Mouse (Mus musculus) mouse trophoblast stem cell (cell line): ENCODE data around the gene Zmiz1.

Experiments used
- in situ Hi-C, 2 experiments: fragments of 300-500 bp; cut with MseI, MboI; formaldehyde crosslinking; loops; 2 replicates in 1 of 2; 3 replicates in 1 of 2; pipeline ENCODE4 v1.15.1; 2025

Zmiz1 gene

GRCm38 (mm10) chr14:25636297-25636696 is 177.3 kb downstream of the Zmiz1 start:
- in situ Hi-C loops: no loop called here

- in situ Hi-C loops: no loop called here
These were observed 180.3 kb downstream of the Zmiz1 start for GRCm38 (mm10) chr14:25639120-25639758.

GRCm38 (mm10) chr14:25639979-25640378 is 181.0 kb downstream of the Zmiz1 start:
- in situ Hi-C loops: no loop called here

GRCm38 (mm10) chr14:25640421-25641056 is 181.6 kb downstream of the Zmiz1 start:
- in situ Hi-C loops: no loop called here

- in situ Hi-C loops: no loop called here
These were observed 182.1 kb downstream of the Zmiz1 start for GRCm38 (mm10) chr14:25641067-25641466.

- in situ Hi-C loops: no loop called here
These were observed 186.7 kb downstream of the Zmiz1 start for GRCm38 (mm10) chr14:25645717-25646116.

GRCm38 (mm10) chr14:25646161-25646621 is 187.2 kb downstream of the Zmiz1 start:
- in situ Hi-C loops: no loop called here

- in situ Hi-C loops: no loop called here
These were observed 192.1 kb downstream of the Zmiz1 start for GRCm38 (mm10) chr14:25651131-25651530.

GRCm38 (mm10) chr14:25651905-25652304 is 192.9 kb downstream of the Zmiz1 start:
- in situ Hi-C loops: no loop called here

GRCm38 (mm10) chr14:25654401-25655197 is 195.6 kb downstream of the Zmiz1 start:
- in situ Hi-C loops: no loop called here

GRCm38 (mm10) chr14:25660661-25661060 is 201.7 kb downstream of the Zmiz1 start:
- in situ Hi-C loops: no loop called here

GRCm38 (mm10) chr14:25661185-25661920 is 202.4 kb downstream of the Zmiz1 start:
- in situ Hi-C loops: no loop called here

- in situ Hi-C loops: no loop called here
These were observed 204.8 kb downstream of the Zmiz1 start for GRCm38 (mm10) chr14:25663649-25664309.

GRCm38 (mm10) chr14:25664310-25664695 is 205.3 kb downstream of the Zmiz1 start:
- in situ Hi-C loops: no loop called here

GRCm38 (mm10) chr14:25665314-25665970 is 206.5 kb downstream of the Zmiz1 start:
- in situ Hi-C loops: no loop called here

GRCm38 (mm10) chr14:25666668-25667376 is 207.8 kb downstream of the Zmiz1 start:
- in situ Hi-C loops: no loop called here

GRCm38 (mm10) chr14:25667587-25667986 is 208.6 kb downstream of the Zmiz1 start:
- in situ Hi-C loops: no loop called here

GRCm38 (mm10) chr14:25679625-25680024 is 220.6 kb downstream of the Zmiz1 start:
- in situ Hi-C loops: no loop called here

GRCm38 (mm10) chr14:25682020-25682419 is 223.0 kb downstream of the Zmiz1 start:
- in situ Hi-C loops: no loop called here
